Mouse (Mus musculus): ENCODE results near the gene Irgc1. TPM values are rescaled to one million over a fixed set of nuclear protein-coding genes. Genes with fewer than 3 reads are reported as not detected.

Gene Irgc1
- polyA plus RNA-seq, 2 experiments, result not detected

GRCm38 (mm10) chr7:24394054-24394453 is 58.0 kb downstream of the Irgc1 start:
- Histone ChIP-seq H3K9me3 (ENCODE audit: control insufficient read depth, low read length) (no peaks in the 10 kb centered on the region), H3K4me1 (ENCODE audit: control insufficient read depth, insufficient read depth, low read length) (peaks cover 25% of the 10 kb centered on the region), H3K9ac (ENCODE audit: low read depth, low read length, severe bottlenecking) (no peak overlapping the region), H3K27me3 (ENCODE audit: control insufficient read depth, insufficient read depth, low read length) (no peaks in the 10 kb centered on the region), H3K4me3 (replicated peaks; ENCODE audit: low read length) (no peak overlapping the region), H3K4me2 (replicated peaks; ENCODE audit: low read depth, low read length, severe bottlenecking) (no peak overlapping the region), H3K36me3 (ENCODE audit: control insufficient read depth, insufficient read depth, low read length) (no peaks in the 10 kb centered on the region), H3K27ac (replicated peaks; ENCODE audit: low read depth, low read length) (no peak overlapping the region)
- ATAC-seq (ENCODE audit: low FRiP score, low read depth) (no peak), DNase-seq (ENCODE audit: low spot score) (no peak)
- TF ChIP-seq POLR2A (IDR thresholded peaks at IDR 0.05; ENCODE audit: borderline replicate concordance, extremely low read depth, insufficient read depth, insufficient read length), result no peak
- WGBS, result 67% methylated on average over 2 of the region's 3 CpGs

DNA sequence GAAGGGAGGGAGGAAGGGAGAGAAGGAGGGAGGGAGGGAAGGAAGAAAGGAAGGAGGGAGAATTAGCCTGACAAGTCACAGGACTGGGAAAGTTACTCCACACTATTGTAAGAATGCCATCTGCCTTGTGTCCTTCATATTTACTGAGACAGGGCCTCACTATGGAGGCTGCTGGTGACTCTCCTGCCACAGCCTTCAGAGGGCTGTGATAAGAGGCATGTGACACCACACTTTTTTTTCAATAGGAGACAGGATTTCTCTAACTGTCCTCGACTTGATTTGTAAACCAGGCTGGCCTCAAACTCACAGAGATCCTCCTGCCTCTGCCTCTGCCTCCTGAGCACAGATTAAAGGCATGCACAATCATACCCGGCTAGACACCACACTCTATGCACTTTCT is 60.4 kb downstream of the Irgc1 start:
- DNase-seq (ENCODE audit: low spot score), result no peak
- Histone ChIP-seq H3K4me2 (replicated peaks; ENCODE audit: low read depth, low read length, severe bottlenecking) (no peak overlapping the region), H3K27ac (replicated peaks; ENCODE audit: low read depth, low read length) (no peak overlapping the region), H3K36me3 (ENCODE audit: control insufficient read depth, insufficient read depth, low read length) (no peaks in the 10 kb centered on the region), H3K9me3 (ENCODE audit: control insufficient read depth, low read length) (no peaks in the 10 kb centered on the region), H3K4me3 (replicated peaks; ENCODE audit: low read length) (no peak overlapping the region), H3K4me1 (ENCODE audit: control insufficient read depth, insufficient read depth, low read length) (peaks cover 25% of the 10 kb centered on the region), H3K9ac (ENCODE audit: low read depth, low read length, severe bottlenecking) (no peak overlapping the region), H3K27me3 (ENCODE audit: control insufficient read depth, insufficient read depth, low read length) (no peaks in the 10 kb centered on the region)
- 75% methylated on average over 2 of the region's 2 CpGs for WGBS
- no peak for ATAC-seq (ENCODE audit: low FRiP score, low read depth)
- no peak for TF ChIP-seq POLR2A (IDR thresholded peaks at IDR 0.05; ENCODE audit: borderline replicate concordance, extremely low read depth, insufficient read depth, insufficient read length)

DNA sequence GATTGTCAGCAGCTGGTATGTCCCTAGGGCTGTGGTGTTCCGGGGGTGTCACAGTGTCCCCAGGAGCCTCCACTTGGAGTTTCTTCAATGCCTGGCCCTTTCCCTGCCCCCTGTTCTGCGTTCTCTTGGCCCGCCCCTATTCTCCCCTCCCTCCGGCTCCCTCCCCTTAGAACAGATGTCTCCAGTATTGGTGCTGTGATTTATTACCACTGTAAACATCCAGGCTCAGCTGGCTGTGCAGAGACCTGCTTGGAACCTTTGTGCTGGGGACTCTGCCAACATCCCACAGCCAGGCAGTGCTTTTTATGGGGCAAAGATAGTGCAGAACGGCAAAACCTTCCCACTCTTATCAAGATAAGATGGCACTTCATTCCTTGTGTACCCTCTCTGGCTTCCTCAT is 61.0 kb downstream of the Irgc1 start:
- Histone ChIP-seq H3K4me2 (replicated peaks; ENCODE audit: low read depth, low read length, severe bottlenecking) (peak overlapping the region; percentile 32), H3K27me3 (ENCODE audit: control insufficient read depth, insufficient read depth, low read length) (no peaks in the 10 kb centered on the region), H3K9me3 (ENCODE audit: control insufficient read depth, low read length) (no peaks in the 10 kb centered on the region), H3K9ac (ENCODE audit: low read depth, low read length, severe bottlenecking) (peak overlapping the region; percentile 43; the same call in 1 of the 2 replicates), H3K27ac (replicated peaks; ENCODE audit: low read depth, low read length) (no peak overlapping the region), H3K36me3 (ENCODE audit: control insufficient read depth, insufficient read depth, low read length) (no peaks in the 10 kb centered on the region), H3K4me3 (replicated peaks; ENCODE audit: low read length) (0 out of 2 replicates have a peak overlapping the region, but pooled peaks have one; percentile 7), H3K4me1 (ENCODE audit: control insufficient read depth, insufficient read depth, low read length) (peaks cover 25% of the 10 kb centered on the region)
- DNase-seq (ENCODE audit: low spot score), result peak; percentile 75
- ATAC-seq (ENCODE audit: low FRiP score, low read depth), result peak; percentile 82
- WGBS, result under 1% methylated on average over 5 of the region's 5 CpGs
- no peak for TF ChIP-seq POLR2A (IDR thresholded peaks at IDR 0.05; ENCODE audit: borderline replicate concordance, extremely low read depth, insufficient read depth, insufficient read length)

DNA sequence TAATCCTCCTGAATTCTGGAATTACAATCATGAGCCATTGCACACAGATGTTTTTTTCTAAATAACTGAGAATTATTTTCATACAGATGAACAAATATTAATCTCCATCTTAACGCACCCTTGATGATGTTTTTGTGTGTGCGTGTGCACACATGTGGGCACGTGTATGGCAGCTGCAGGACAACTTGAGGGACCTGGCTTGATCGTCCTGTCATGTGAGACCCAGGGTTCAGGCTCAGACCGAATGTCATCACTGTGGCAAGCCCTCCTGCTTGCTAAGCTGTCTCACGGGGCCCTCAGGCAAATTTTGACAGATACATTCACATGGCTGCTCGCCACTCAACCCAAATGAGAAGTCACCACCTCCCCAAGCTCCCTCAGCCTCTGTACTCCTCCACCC is 61.6 kb downstream of the Irgc1 start:
- H3K27me3 ChIP-seq (ENCODE audit: control insufficient read depth, insufficient read depth, low read length), result no peaks in the 10 kb centered on the region
- no peak for TF ChIP-seq POLR2A (IDR thresholded peaks at IDR 0.05; ENCODE audit: borderline replicate concordance, extremely low read depth, insufficient read depth, insufficient read length)
- WGBS, result 28% methylated on average over 7 of the region's 7 CpGs
- no peak for ATAC-seq (ENCODE audit: low FRiP score, low read depth)
- H3K4me2 ChIP-seq (replicated peaks; ENCODE audit: low read depth, low read length, severe bottlenecking), result peak overlapping the region; percentile 32
- no peaks in the 10 kb centered on the region for H3K36me3 ChIP-seq (ENCODE audit: control insufficient read depth, insufficient read depth, low read length)
- H3K9ac ChIP-seq (ENCODE audit: low read depth, low read length, severe bottlenecking), result no peak overlapping the region
- peaks cover 25% of the 10 kb centered on the region for H3K4me1 ChIP-seq (ENCODE audit: control insufficient read depth, insufficient read depth, low read length)
- H3K27ac ChIP-seq (replicated peaks; ENCODE audit: low read depth, low read length), result no peak overlapping the region
- no peak for DNase-seq (ENCODE audit: low spot score)
- no peaks in the 10 kb centered on the region for H3K9me3 ChIP-seq (ENCODE audit: control insufficient read depth, low read length)
- no peak overlapping the region for H3K4me3 ChIP-seq (replicated peaks; ENCODE audit: low read length)

GRCm38 (mm10) chr7:24389516-24390187 is 62.4 kb downstream of the Irgc1 start:
- H3K27ac ChIP-seq (replicated peaks; ENCODE audit: low read depth, low read length), result no peak overlapping the region
- H3K4me1 ChIP-seq (ENCODE audit: control insufficient read depth, insufficient read depth, low read length), result peaks cover 20% of the 10 kb centered on the region
- no peak overlapping the region for H3K4me2 ChIP-seq (replicated peaks; ENCODE audit: low read depth, low read length, severe bottlenecking)
- WGBS, result 51% methylated on average over 13 of the region's 13 CpGs
- no peaks in the 10 kb centered on the region for H3K36me3 ChIP-seq (ENCODE audit: control insufficient read depth, insufficient read depth, low read length)
- H3K9me3 ChIP-seq (ENCODE audit: control insufficient read depth, low read length), result no peaks in the 10 kb centered on the region
- H3K9ac ChIP-seq (ENCODE audit: low read depth, low read length, severe bottlenecking), result no peak overlapping the region
- DNase-seq (ENCODE audit: low spot score) (no peak), ATAC-seq (ENCODE audit: low FRiP score, low read depth) (no peak)
- no peaks in the 10 kb centered on the region for H3K27me3 ChIP-seq (ENCODE audit: control insufficient read depth, insufficient read depth, low read length)
- no peak for TF ChIP-seq POLR2A (IDR thresholded peaks at IDR 0.05; ENCODE audit: borderline replicate concordance, extremely low read depth, insufficient read depth, insufficient read length)
- H3K4me3 ChIP-seq (replicated peaks; ENCODE audit: low read length), result no peak overlapping the region
